Mouse (Mus musculus) spleen, postnatal 14 days (tissue): ENCODE measurements around the gene Fry.
A peak's percentile ranks its signal among the peaks of the same experiment; 100 is the strongest.

Experiments used
- DNase-seq, 2 experiments: peaks; one replicate each; pipeline ENCODE4 v3.0.0; 2021 to 2022; ENCODE audit warnings: low spot score in 2 of 2

The Fry gene

DNA sequence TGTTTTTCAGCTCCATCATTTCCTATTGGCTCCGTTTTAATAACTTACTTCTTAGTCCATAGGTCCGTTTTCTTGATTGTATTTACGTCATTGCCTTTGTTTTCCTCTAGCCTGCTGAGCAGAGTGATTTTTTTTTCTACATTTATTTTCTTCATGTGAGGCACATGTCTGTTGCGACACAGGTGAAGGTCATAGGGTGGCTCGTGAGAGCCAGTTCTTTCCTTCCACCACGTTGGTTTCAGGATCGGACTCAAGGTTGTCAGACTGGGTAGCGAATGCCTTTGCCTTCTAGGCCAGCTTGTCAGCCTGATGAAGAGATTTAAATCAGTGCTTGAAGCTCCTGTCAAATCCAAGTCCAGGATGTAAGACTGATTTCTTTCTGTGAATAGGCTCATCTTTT is 101.0 kb downstream of the Fry start:
- DNase-seq: no peak

DNA sequence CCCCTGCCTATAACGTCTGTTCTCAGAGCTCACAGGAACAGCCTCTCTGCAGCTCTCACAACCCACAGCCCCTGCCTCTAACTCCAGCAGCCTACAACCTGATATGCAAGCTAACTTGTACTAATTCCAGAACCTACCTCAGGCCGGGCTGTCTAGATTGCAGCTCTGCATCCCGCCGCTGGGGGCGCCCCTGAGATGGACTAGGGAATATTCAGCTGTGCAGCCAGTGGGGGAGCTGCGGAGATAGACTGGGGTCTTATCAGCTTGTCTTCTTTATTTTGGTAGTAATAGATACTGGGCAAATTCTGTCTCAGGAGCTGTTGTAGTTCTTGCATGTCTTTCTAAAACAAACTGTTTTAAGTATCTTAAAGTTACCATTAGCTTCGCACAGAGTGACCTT is 101.9 kb downstream of the Fry start:
- peak in 1 of 2 experiments; percentile 19 for DNase-seq

DNA sequence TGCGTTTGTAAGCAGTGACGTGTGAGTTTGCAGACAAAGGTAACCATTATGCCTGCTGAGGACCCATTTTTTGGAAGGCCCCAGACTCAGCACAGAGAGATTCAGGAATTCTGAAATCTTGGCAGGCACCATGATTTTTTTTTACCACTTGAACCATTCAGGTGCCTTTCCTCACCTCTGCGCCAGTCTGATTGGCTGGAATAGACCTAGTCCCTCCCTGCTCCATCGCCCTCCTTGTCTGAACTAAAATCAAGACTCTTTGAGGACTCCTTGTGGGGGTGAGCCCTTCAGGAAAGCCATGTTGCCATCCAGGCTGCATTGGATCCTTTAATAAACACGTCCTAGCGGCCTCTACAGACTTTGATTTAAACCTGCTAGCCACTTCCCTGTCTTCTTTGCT is 103.4 kb downstream of the Fry start:
- no peak for DNase-seq

DNA sequence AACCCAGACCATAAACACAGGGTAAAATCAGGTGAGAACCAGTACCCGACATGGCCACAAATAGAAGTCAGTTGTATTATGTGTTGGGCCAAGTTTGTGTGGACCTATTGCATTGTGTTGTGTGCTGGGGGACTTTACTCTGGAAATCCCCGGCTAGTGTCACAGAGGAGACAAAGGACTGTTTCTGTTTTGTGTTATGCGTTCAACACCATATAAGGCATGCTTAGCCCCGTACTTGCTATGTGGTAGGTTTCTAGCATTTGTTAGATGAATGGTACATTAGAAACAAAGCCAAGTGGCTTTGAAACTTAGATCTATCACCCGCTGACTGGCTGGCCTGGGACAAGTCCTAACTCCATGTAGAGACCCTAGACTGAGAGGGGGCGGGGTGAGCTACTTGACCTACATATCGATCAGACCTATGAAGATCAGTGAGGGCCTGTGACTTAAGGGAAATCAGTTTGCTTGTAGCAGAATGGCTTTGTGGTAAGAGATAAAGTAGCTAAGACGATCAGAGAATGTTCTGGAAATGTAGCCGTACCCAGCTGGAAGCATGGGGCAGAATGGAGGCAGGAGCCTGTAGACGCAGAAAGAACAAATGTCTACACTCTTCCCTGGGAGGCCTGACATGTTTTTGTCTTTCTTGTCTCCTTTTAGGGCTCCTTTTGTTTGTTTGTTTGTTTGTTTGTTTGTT is 105.2 kb downstream of the Fry start:
- no peak for DNase-seq

DNA sequence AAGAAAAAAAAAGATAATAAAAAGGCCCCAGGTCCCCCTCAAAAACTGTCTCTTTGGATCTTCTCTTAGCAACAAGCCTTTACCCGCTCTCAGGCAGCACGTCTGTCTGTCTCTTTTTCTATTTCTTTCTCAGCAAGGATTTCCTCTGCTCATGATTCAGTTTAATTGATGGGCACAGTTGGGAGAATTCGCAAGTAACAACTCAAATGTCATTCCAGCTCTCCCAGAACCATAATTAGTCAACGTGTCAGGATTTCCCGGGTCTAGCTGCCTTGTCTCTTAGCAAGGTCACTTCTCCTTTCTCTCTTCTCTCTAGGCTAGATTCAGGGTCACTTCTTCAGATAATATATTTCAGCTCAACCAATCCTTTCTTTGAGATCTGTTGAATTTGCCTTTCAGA is 110.6 kb downstream of the Fry start:
- no peak for DNase-seq

DNA sequence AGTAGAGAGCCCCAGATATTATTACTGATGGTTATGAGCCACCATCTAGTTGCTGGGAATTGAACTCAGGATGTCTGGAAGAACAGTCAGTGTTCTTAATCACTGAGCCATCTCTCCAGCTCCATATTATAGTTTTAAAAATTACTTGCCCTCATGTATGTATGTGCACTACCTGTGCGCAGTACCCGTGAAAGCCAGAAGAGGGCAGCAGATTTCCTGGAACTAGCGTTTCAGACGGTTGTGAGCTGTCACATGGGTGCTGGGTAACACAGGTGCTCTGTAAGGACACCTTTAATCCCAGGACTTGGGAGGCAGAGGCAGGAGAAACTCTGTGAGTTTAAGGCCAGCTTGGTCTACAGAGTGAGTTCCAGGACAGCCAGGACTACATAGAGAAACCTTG is 111.3 kb downstream of the Fry start:
- no peak for DNase-seq

DNA sequence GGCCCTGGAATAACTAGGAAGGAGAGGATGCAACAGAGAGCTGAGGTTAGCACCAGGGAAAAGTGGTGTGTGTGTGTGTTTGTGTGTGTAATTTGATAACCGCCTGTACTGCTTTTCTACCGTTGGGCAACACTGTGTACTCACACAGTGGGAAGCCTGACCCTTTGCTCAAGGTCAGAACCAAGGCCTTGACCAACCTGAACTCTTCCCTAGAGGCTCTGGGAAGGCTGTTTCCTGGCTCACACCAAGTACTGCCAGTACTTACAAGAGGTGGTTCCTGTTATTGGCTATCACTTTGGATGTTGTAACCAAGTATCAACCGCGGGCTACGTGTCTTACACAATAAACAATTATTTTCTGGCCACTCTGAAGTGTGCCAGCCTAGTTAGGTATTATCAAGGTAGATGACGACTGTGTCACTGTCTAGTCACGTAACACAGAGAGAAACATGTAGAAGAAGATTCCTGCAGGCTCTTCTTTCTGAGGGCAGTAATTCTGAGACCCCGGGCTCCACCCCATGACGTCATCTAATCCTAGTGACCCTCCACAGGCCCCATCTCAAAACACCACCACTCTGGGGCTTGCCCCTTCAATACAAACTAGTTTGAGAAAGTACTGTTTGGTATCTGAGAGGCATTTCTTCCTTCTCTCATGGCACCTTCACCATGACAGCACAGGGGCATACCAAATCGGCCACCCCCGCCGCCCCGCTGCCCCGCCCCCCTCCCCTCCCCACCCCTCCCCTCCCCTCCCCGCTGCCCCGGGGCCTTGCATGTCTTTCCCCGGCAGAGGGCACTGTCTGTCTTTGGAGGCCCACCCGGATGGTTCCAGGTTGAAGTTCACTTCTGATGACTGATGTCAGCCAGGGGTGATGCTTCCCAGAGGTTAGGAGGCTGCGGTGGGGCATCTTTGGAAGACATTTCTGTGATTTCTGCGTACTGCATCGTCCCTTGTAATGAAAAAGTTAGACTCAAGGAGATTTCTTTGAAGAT is 114.0 kb downstream of the Fry start:
- peak in 1 of 2 experiments; percentile 15 for DNase-seq

DNA sequence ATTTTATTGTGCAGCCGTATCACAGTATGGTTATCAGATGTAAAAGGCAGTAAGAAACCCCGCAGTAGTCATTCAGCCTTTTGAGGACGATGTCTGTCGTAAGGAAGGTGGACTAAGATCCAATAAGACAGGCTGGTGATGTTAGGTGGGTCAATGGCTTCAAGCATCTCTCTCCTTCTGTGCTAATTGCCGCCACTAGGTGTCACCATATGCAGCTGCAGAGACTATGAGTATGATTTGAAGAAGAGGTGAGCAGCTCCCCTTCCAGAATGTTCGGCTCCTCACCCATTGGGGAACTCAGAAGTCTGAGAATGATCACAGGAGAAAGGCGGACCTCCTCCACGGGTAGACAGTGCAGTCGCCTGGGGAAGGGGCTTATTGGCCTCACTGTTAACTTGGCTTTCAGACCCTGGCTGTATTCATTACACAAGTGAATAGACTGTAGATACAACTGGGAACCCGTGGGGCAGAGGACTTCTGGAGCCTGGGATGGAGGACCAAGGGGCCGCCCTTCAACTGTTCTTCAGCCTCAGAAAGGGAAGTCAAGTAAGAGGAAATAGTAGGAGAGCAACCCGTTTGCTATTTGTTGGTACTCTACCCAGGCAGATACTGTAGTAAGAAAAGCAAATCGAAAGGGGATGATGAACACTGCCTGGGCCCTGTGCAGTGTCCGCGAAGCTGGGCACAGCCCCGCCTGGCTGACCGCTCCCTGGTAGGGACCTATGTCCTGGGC is 114.9 kb downstream of the Fry start:
- DNase-seq: peak in 1 of 2 experiments; percentile 36

DNA sequence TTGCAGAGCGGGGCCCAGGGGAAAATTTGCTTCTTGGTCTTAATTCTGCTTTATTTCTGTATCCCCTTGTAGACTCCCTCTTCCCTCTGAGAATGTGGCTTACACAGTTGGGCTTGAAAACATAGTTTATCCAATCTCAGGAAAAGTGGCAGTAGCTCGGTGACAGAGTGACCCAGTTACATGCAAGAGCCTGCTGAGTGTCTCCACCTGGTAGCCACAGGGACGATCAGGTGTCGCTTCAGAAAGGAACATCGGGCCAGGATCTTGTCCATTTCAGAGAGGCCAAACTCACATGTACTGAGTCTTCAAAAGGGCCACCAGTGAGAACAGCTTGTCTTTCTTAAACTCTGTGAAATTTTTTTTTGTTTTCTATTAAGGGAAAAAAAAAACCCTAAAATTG is 117.5 kb downstream of the Fry start:
- DNase-seq: no peak

DNA sequence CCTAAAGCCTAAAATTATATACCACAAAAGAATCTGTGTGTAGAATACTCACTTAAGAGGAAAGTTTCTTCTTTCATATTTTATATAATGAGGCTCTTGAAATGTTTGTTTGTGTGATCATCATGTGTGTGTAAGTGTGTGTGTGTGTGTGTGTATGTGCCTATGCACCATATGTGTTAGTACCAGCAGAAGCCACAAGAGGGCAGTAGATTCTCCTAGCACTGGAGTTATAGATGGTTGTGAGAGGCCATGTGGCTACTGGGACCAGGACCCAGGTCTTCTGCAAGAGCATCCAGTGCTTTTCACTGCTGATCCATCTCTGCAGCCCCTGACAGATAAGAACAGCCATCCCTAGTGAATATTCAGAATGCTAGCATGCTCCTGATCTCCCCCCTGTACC is 118.2 kb downstream of the Fry start:
- DNase-seq: no peak

DNA sequence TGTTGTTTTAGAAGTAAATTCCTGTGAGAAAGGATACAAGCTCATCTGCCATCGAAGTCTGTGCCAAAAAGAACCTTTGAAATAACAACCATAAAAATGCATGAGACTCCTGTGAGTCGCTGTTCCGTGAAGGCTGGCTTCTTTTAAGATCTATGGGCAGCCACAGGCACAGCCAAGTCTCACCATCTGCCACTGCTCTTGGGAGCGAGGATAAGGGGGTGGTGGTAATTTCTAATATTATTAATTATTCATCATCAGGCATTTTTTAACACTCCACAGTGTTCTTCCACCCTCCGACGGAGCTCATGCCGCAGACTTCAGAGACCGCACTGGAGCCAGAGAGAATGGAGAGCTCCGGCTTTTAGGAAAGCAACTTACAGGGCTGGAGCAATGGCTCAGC is 123.2 kb downstream of the Fry start:
- DNase-seq: no peak

DNA sequence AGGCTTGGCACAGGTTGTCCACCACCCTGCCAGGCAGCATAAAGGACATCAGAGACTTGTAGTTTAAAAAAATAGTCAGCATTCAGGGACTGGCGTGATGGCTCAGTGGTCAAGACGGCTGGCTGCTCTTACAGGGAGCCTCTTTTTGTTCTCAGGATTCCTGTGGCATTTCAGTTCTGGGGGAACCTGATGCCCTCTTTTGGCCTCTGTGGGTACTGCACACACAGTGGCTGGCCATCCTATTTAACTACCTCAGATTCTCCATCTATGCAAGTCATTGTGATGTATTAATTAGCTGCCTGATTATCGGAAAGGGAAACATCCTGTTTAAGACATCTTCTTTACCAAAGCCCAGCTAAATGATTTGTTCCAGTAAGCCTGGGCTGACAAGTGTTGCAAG is 128.3 kb downstream of the Fry start:
- DNase-seq: no peak

DNA sequence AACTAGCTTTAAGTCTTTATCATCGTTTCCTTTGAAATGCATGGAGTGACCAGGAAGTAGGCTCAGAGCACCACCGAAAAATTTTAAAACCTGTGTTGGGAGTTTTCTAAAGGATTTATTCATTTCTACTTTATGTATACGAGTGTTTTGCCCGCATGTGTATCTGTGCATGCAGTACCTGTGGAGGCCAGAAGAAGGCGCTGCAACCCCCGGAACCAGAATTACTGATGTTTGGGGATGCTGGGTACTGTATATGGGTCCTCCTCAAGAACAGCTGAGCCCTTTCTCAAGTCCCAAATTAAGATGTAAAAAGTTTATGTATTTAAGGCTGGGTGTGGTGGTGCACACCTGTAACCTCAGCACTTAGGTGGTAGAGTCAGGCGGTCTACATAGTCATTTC is 139.3 kb downstream of the Fry start:
- DNase-seq: no peak

DNA sequence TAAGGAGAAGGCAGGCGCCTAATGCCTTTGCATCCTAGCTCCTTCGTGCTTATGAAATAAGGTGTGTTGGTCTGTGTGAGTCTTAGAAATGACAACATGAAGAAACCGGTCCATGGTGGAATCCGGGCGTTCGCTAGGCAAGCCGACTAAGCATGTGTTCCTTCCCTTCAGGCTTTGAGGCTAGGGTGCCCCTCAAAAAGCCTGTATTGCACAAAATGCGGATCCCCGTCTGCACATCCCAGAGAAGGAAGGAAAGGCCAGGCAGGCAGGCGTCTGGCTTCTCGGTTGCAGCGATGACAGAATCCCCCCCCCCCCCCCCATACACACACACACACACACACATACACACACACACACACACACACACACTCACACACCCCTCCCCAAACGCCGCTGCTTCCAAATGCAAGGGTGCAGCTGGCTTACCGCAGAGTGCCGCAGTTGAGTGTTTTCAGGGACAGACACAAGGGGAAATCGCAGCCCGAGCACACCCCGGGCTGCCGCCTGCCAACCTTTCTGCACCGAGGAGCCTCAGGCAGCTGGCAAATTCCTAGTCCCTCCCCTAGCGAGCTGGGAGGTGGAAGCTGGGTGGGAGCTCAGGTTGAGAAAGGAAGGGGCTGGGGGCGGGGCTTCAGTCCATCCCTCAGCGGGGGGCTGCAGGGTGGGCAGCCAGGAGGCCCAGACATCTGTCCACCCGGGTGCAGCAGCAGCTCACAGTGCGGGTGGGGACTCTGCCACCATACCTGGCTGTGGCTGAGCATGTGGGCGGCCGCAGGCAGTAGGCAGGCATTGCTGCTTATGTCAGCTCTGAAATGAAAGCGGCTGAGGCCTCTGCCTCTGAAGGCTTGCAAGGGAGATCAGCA is 141.0 kb downstream of the Fry start:
- no peak for DNase-seq

DNA sequence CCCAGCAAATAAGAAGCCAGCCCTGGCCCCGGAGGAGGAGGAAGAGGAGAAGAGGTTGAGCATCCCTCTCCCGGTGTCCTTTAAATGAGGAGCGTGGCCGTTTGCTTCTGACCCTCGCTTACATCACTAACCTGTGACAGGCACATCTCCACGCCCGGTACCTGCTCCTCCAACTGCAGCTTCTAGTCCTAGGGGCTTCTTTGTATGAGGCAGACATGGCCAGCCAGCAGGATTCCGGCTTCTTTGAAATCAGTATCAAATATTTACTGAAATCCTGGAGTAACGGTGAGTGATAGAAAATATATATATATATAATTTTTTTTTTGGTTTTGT is 141.6 kb downstream of the Fry start:
- no peak for DNase-seq

DNA sequence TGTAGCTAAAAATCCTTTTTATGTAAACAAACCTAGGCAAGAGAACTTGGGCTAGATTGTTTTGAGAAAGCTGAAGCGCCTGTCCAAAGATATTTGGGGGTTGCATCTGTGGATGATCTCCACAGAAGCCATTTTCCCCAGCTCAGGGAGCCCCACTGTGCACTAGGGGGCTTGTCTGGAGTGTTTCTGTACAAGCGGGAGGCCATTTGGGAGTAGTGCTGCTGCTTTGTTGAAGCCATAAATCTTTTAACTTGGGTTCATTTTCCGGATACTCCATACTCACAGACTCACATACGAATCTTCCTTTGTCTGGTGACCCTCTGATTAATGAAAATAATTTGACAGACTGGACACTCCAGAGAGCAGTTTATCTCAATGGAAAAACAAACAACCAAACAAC is 142.9 kb downstream of the Fry start:
- no peak for DNase-seq

DNA sequence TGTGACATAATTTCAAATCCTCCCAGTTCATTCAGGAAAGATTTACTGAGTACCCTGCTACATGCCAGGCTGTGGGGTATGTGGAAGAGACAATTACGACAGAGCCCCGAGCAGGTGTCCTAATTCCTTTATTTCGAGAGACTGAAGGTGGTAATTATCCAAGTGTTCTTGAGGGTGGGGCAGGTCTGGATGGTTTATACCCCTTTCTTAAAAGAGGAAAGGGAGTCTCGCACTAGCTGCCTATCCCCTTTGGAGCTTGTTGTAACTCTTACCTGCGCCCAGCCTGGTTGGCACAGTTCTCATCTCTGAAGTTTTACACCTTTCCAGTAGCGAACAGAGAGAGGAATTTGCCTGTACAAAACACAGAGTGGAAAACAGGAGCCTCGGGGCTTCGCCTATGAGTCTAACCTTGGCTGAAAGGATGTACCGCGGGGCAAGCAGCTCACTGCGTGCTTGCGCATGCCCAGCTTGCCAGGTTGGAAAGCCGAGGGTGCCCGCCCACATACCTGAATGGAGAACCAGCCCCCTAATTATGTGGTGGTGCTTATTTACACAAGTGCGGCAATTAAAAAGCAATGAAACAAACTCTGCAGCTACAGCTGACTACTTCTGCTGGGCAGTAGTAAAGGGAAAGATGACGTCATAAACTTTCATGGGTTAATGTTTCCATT is 143.7 kb downstream of the Fry start:
- no peak for DNase-seq

DNA sequence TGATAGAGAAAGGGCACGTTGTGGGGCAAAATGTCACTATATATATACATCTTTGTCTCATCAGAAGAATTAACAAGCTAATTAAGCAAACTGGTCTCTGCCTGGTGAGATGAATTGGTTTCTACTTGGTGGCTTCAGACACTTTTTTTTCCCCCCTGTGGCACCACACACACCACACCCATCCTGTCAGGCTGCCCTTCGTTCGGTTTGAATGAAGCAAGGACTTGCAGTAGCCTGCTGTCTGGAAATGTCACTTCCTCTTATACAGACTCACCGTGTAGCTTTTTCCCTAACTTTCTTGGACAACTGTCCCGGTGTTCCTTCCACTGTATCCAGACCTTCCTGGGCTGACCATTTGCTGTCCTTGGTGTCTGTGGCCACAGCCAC is 144.3 kb downstream of the Fry start:
- no peak for DNase-seq

DNA sequence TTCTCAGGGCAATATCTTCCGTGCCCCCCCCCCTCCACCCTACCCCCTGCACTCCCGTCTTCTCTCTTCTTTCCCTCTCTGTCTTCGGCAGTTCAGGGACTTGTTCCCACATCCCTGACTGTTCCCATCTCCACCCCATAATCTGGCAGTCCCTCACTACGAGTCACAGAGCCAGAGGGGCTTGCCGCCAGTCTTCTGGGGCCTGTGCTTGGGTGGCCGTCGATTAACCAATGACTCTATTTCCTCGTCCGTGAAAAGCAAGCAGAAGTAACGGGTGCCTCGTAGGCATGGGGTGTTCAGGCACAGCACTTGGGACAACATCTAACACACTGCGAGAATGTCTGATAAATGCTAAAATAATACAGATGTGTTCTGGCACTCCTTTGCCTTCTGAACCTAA is 144.7 kb downstream of the Fry start:
- DNase-seq: no peak

DNA sequence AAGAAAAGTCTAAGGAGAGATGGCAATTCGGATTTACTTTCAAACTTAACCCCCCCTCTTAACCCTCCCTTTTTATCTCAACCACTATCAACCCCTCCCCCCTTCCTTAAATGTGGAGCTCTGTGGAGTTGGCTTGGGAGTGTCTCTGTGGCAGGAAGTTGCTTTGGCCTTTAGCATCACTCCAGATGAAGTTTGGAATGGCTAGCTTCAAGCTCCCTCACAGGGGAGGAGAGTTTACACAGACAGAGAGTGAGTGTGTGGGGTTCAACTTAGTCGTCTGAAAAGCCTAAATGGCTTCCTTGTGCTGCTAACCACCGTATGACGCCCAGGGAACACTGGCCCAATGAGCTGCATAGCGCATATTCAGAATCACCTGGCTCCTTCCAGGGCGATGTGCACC is 145.2 kb downstream of the Fry start:
- DNase-seq: no peak

DNA sequence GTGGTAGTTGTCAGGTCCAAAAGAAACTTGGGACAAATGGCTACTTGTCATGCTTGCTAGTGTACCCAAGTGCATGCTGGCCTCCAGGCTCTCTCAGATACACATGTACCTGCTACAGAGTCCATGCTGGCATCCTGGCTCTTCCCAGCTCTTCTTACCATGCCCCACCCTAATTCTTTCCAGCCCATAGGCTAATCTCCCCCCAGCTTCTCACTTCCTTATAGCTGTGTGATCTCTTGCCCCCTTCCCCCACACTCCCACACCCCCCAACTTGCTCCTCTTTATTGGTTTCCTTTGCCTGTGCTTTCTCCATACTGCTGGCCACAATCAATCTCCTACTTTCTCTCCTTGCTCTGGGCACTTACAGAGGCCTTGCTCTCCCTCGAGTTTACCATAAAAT is 146.6 kb downstream of the Fry start:
- DNase-seq: no peak
